Mouse (Mus musculus) hindbrain, embryonic 10.5 days (tissue): ENCODE measurements around the gene Itpr1. TPM values are rescaled to one million over a fixed set of nuclear protein-coding genes. Genes with fewer than 3 reads are reported as not detected.

ENCODE experiments used
- DNase-seq: peaks from one replicate; pipeline ENCODE4 v3.0.0-alpha.2; 2017; ENCODE audit warnings: low spot score
- H3K27ac ChIP-seq: fragments of 300-500 bp; sonication (generic); 2 replicates; pipeline ENCODE4 v1.5.1; 2016; ENCODE audit warnings: mild to moderate bottlenecking, moderate library complexity
- H3K27me3 ChIP-seq: fragments of 300-500 bp; sonication (generic); 2 replicates; pipeline ENCODE4 v1.6.1; 2016; ENCODE audit warnings: mild to moderate bottlenecking; ENCODE audit not compliant: poor library complexity, insufficient read depth, severe bottlenecking
- H3K36me3 ChIP-seq: fragments of 300-500 bp; sonication (generic); 2 replicates; pipeline ENCODE4 v1.6.1; 2016; ENCODE audit warnings: mild to moderate bottlenecking, moderate library complexity
- H3K4me1 ChIP-seq: fragments of 300-500 bp; sonication (generic); replicated peaks from 2 replicates; pipeline ENCODE4 v1.6.1; 2016; ENCODE audit warnings: mild to moderate bottlenecking
- H3K4me3 ChIP-seq: fragments of 300-500 bp; sonication (generic); 2 replicates; pipeline ENCODE4 v1.5.1; 2016; ENCODE audit warnings: mild to moderate bottlenecking, moderate library complexity
- H3K9me3 ChIP-seq: fragments of 300-500 bp; sonication (generic); 2 replicates; pipeline ENCODE4 v1.6.1; 2016; ENCODE audit warnings: mild to moderate bottlenecking, moderate library complexity
- WGBS: fragments of 180-500 bp; shearing (Covaris S2); methylation state at CpG from one replicate; pipeline ENCODE4 v1.1.7; 2016; 5-methylcytosine and 5-hydroxymethylcytosine counted together
- polyA plus RNA-seq: library from polyadenylated mRNA; unstranded; fragments of >200 nt; fragmentation: Nextera tagmentation; extraction: Ambion mirVana; gene quantifications from 2 replicates; pipeline ENCODE4 v1.2.1, GENCODE M21; 2016

The Itpr1 gene
- polyA plus RNA-seq, 1 experiment from 2014 or later: 6.9 TPM

- H3K27ac ChIP-seq: no peak overlapping the region
- no peak for DNase-seq
- no peaks in the 10 kb centered on the region; the same call in 1 of the 2 replicates for H3K4me1 ChIP-seq
- WGBS: 79% methylated on average over 10 of the region's 10 CpGs
- H3K27me3 ChIP-seq: no peaks in the 10 kb centered on the region
- no peaks in the 10 kb centered on the region for H3K36me3 ChIP-seq
- H3K9me3 ChIP-seq: no peaks in the 10 kb centered on the region
- no peak overlapping the region for H3K4me3 ChIP-seq
Observed at GRCm38 (mm10) chr6:108326751-108327161, 113.9 kb downstream of the Itpr1 start.

- WGBS: 85% methylated on average over 6 of the region's 6 CpGs
- H3K36me3 ChIP-seq: no peaks in the 10 kb centered on the region
- no peak overlapping the region for H3K4me3 ChIP-seq
- no peak overlapping the region for H3K27ac ChIP-seq
- H3K27me3 ChIP-seq: no peaks in the 10 kb centered on the region
- no peaks in the 10 kb centered on the region for H3K9me3 ChIP-seq
- no peaks in the 10 kb centered on the region for H3K4me1 ChIP-seq
- DNase-seq: no peak
Observed at GRCm38 (mm10) chr6:108327561-108327960, 114.7 kb downstream of the Itpr1 start.

GRCm38 (mm10) chr6:108328296-108328695 is 115.4 kb downstream of the Itpr1 start:
- 82% methylated on average over 7 of the region's 7 CpGs for WGBS
- Histone ChIP-seq H3K27me3 (no peaks in the 10 kb centered on the region), H3K9me3 (no peaks in the 10 kb centered on the region), H3K27ac (no peak overlapping the region), H3K4me1 (no peaks in the 10 kb centered on the region), H3K4me3 (no peak overlapping the region), H3K36me3 (no peaks in the 10 kb centered on the region)
- no peak for DNase-seq

- H3K9me3 ChIP-seq: no peaks in the 10 kb centered on the region
- 90% methylated on average over 8 of the region's 8 CpGs for WGBS
- peaks cover 6% of the 10 kb centered on the region; the same call in 1 of the 2 replicates for H3K4me1 ChIP-seq
- H3K27ac ChIP-seq: no peak overlapping the region
- no peaks in the 10 kb centered on the region for H3K27me3 ChIP-seq
- no peaks in the 10 kb centered on the region for H3K36me3 ChIP-seq
- DNase-seq: no peak
- no peak overlapping the region for H3K4me3 ChIP-seq
Observed at GRCm38 (mm10) chr6:108330461-108330860, 117.6 kb downstream of the Itpr1 start.

- no peak for DNase-seq
- Histone ChIP-seq H3K27ac (no peak overlapping the region), H3K36me3 (no peaks in the 10 kb centered on the region), H3K4me1 (peaks cover 6% of the 10 kb centered on the region; the same call in 1 of the 2 replicates), H3K9me3 (no peaks in the 10 kb centered on the region), H3K4me3 (no peak overlapping the region), H3K27me3 (no peaks in the 10 kb centered on the region)
- WGBS: 81% methylated on average over 3 of the region's 3 CpGs
Observed at GRCm38 (mm10) chr6:108331268-108331667, 118.4 kb downstream of the Itpr1 start.

GRCm38 (mm10) chr6:108334059-108334458 is 121.2 kb downstream of the Itpr1 start:
- Histone ChIP-seq H3K4me3 (no peak overlapping the region), H3K4me1 (peaks cover 6% of the 10 kb centered on the region; the same call in 1 of the 2 replicates), H3K9me3 (no peaks in the 10 kb centered on the region), H3K27me3 (no peaks in the 10 kb centered on the region), H3K36me3 (no peaks in the 10 kb centered on the region), H3K27ac (no peak overlapping the region)
- 92% methylated on average over 3 of the region's 3 CpGs for WGBS
- DNase-seq: no peak

- H3K9me3 ChIP-seq: no peaks in the 10 kb centered on the region
- H3K4me3 ChIP-seq: no peak overlapping the region
- no peak overlapping the region for H3K27ac ChIP-seq
- no peak for DNase-seq
- no peaks in the 10 kb centered on the region for H3K27me3 ChIP-seq
- peaks cover 6% of the 10 kb centered on the region; the same call in 1 of the 2 replicates for H3K4me1 ChIP-seq
- H3K36me3 ChIP-seq: no peaks in the 10 kb centered on the region
Observed at GRCm38 (mm10) chr6:108335202-108335823, 122.4 kb downstream of the Itpr1 start.

GRCm38 (mm10) chr6:108336506-108336905 is 123.6 kb downstream of the Itpr1 start:
- Histone ChIP-seq H3K36me3 (no peaks in the 10 kb centered on the region), H3K27ac (no peak overlapping the region), H3K27me3 (no peaks in the 10 kb centered on the region), H3K4me3 (no peak overlapping the region), H3K4me1 (peaks cover 6% of the 10 kb centered on the region; the same call in 1 of the 2 replicates), H3K9me3 (no peaks in the 10 kb centered on the region)
- DNase-seq: no peak
- WGBS: 91% methylated on average over 6 of the region's 6 CpGs

GRCm38 (mm10) chr6:108337289-108337688 is 124.4 kb downstream of the Itpr1 start:
- no peak for DNase-seq
- no peak overlapping the region for H3K27ac ChIP-seq
- no peak overlapping the region for H3K4me3 ChIP-seq
- no peaks in the 10 kb centered on the region for H3K27me3 ChIP-seq
- WGBS: 80% methylated on average over 6 of the region's 6 CpGs
- peaks cover 6% of the 10 kb centered on the region; the same call in 1 of the 2 replicates for H3K4me1 ChIP-seq
- no peaks in the 10 kb centered on the region for H3K36me3 ChIP-seq
- no peaks in the 10 kb centered on the region for H3K9me3 ChIP-seq

- H3K4me1 ChIP-seq: peaks cover 6% of the 10 kb centered on the region; the same call in 1 of the 2 replicates
- no peak for DNase-seq
- 92% methylated on average over 5 of the region's 5 CpGs for WGBS
- no peak overlapping the region for H3K4me3 ChIP-seq
- H3K27ac ChIP-seq: no peak overlapping the region
- no peaks in the 10 kb centered on the region for H3K9me3 ChIP-seq
- no peaks in the 10 kb centered on the region for H3K36me3 ChIP-seq
- no peaks in the 10 kb centered on the region for H3K27me3 ChIP-seq
Observed at GRCm38 (mm10) chr6:108338362-108338761, 125.5 kb downstream of the Itpr1 start.

GRCm38 (mm10) chr6:108342989-108343388 is 130.1 kb downstream of the Itpr1 start:
- no peak for DNase-seq
- H3K4me3 ChIP-seq: no peak overlapping the region
- H3K36me3 ChIP-seq: no peaks in the 10 kb centered on the region
- WGBS: 84% methylated on average over 5 of the region's 5 CpGs
- H3K27me3 ChIP-seq: no peaks in the 10 kb centered on the region
- H3K9me3 ChIP-seq: no peaks in the 10 kb centered on the region
- no peak overlapping the region for H3K27ac ChIP-seq
- H3K4me1 ChIP-seq: no peaks in the 10 kb centered on the region

- Histone ChIP-seq H3K36me3 (no peaks in the 10 kb centered on the region), H3K27me3 (no peaks in the 10 kb centered on the region), H3K4me3 (no peak overlapping the region), H3K9me3 (no peaks in the 10 kb centered on the region), H3K4me1 (no peaks in the 10 kb centered on the region), H3K27ac (no peak overlapping the region)
- WGBS: 77% methylated on average over 4 of the region's 4 CpGs
- DNase-seq: no peak
Observed at GRCm38 (mm10) chr6:108343781-108344310, 130.9 kb downstream of the Itpr1 start.

GRCm38 (mm10) chr6:108350801-108351200 is 137.9 kb downstream of the Itpr1 start:
- Histone ChIP-seq H3K27ac (no peak overlapping the region), H3K4me1 (no peaks in the 10 kb centered on the region), H3K36me3 (peaks cover 3% of the 10 kb centered on the region; the same call in 1 of the 2 replicates), H3K4me3 (no peak overlapping the region), H3K27me3 (no peaks in the 10 kb centered on the region), H3K9me3 (no peaks in the 10 kb centered on the region)
- DNase-seq: no peak
- WGBS: 85% methylated on average over 2 of the region's 2 CpGs
